Mouse (Mus musculus): ENCODE measurements around the gene Baz1b. TPM values are rescaled to one million over a fixed set of nuclear protein-coding genes. Genes with fewer than 3 reads are reported as not detected.
A peak's percentile ranks its signal among the peaks of the same experiment; 100 is the strongest.

Gene Baz1b
- polyA plus RNA-seq (2011; ENCODE audit: insufficient read depth, insufficient read length, low read depth, missing spikeins), result 84.9 and 86.6 TPM in 2 replicates

GRCm38 (mm10) chr5:135186621-135187348, at the start of gene Baz1b:
Gene Baz1b, plus strand, starts transcription at chr5:135187264.
- Histone ChIP-seq H3K27me3 (ENCODE audit: control insufficient read depth, insufficient read depth, low read length, poor library complexity, severe bottlenecking) (no peaks in the 10 kb centered on the region), H3K4me3 (ENCODE audit: low read depth, low read length) (peak within 1 kb of the TSS; percentile 81), H3K9ac (ENCODE audit: low read depth, poor library complexity, severe bottlenecking) (peak within 1 kb of the TSS; percentile 89), H3K36me3 (ENCODE audit: control insufficient read depth, insufficient read depth, low read length, poor library complexity, severe bottlenecking) (peaks cover 10% of the 10 kb centered on the region), H3K4me1 (ENCODE audit: control insufficient read depth, insufficient read depth, low read length) (peaks cover 2% of the 10 kb centered on the region), H3K27ac (ENCODE audit: insufficient read depth, low read length) (peak within 1 kb of the TSS; percentile 86), H3K9me3 (replicated peaks; ENCODE audit: control insufficient read depth, insufficient read depth, low read length, poor library complexity, severe bottlenecking) (no peaks in the 10 kb centered on the region)
- TF ChIP-seq POLR2A (IDR thresholded peaks at IDR 0.05; ENCODE audit: insufficient read depth, low read length) (no peak), EP300 (IDR thresholded peaks at IDR 0.05; ENCODE audit: insufficient read depth, low read depth, low read length) (peak; percentile 64; the same call in 1 of the 2 replicates)

- H3K36me3 ChIP-seq (ENCODE audit: control insufficient read depth, insufficient read depth, low read length, poor library complexity, severe bottlenecking), result no peaks in the 10 kb centered on the region
- TF ChIP-seq EP300 (IDR thresholded peaks at IDR 0.05; ENCODE audit: insufficient read depth, low read depth, low read length) (no peak), POLR2A (IDR thresholded peaks at IDR 0.05; ENCODE audit: insufficient read depth, low read length) (no peak), CTCF (IDR thresholded peaks at IDR 0.05; ENCODE audit: low read depth, low read length) (no peak)
Measured at GRCm38 (mm10) chr5:135139881-135140280, 47.2 kb upstream of the Baz1b start.

GRCm38 (mm10) chr5:135144469-135144868, 42.6 kb upstream of the Baz1b start:
- TF ChIP-seq CTCF (IDR thresholded peaks at IDR 0.05; ENCODE audit: low read depth, low read length), result no peak
- no peak for TF ChIP-seq EP300 (IDR thresholded peaks at IDR 0.05; ENCODE audit: insufficient read depth, low read depth, low read length)
- Histone ChIP-seq H3K9ac (ENCODE audit: low read depth, poor library complexity, severe bottlenecking) (no peak overlapping the region), H3K27me3 (ENCODE audit: control insufficient read depth, insufficient read depth, low read length, poor library complexity, severe bottlenecking) (no peaks in the 10 kb centered on the region), H3K9me3 (replicated peaks; ENCODE audit: control insufficient read depth, insufficient read depth, low read length, poor library complexity, severe bottlenecking) (no peaks in the 10 kb centered on the region; the same call in 1 of the 2 replicates), H3K27ac (ENCODE audit: insufficient read depth, low read length) (no peak overlapping the region), H3K4me1 (ENCODE audit: control insufficient read depth, insufficient read depth, low read length) (no peaks in the 10 kb centered on the region), H3K4me3 (ENCODE audit: low read depth, low read length) (no peak overlapping the region), H3K36me3 (ENCODE audit: control insufficient read depth, insufficient read depth, low read length, poor library complexity, severe bottlenecking) (no peaks in the 10 kb centered on the region)

More at GRCm38 (mm10) chr5:135139881-135140280, 47.2 kb upstream of the Baz1b start:
- no peak overlapping the region for H3K4me3 ChIP-seq (ENCODE audit: low read depth, low read length)
- H3K27me3 ChIP-seq (ENCODE audit: control insufficient read depth, insufficient read depth, low read length, poor library complexity, severe bottlenecking), result no peaks in the 10 kb centered on the region
- no peaks in the 10 kb centered on the region; the same call in 1 of the 2 replicates for H3K9me3 ChIP-seq (replicated peaks; ENCODE audit: control insufficient read depth, insufficient read depth, low read length, poor library complexity, severe bottlenecking)
- H3K27ac ChIP-seq (ENCODE audit: insufficient read depth, low read length), result no peak overlapping the region
- H3K4me1 ChIP-seq (ENCODE audit: control insufficient read depth, insufficient read depth, low read length), result no peaks in the 10 kb centered on the region
- no peak overlapping the region for H3K9ac ChIP-seq (ENCODE audit: low read depth, poor library complexity, severe bottlenecking)

- Histone ChIP-seq H3K36me3 (ENCODE audit: control insufficient read depth, insufficient read depth, low read length, poor library complexity, severe bottlenecking) (no peaks in the 10 kb centered on the region), H3K27me3 (ENCODE audit: control insufficient read depth, insufficient read depth, low read length, poor library complexity, severe bottlenecking) (no peaks in the 10 kb centered on the region), H3K9me3 (replicated peaks; ENCODE audit: control insufficient read depth, insufficient read depth, low read length, poor library complexity, severe bottlenecking) (no peaks in the 10 kb centered on the region; the same call in 1 of the 2 replicates), H3K4me3 (ENCODE audit: low read depth, low read length) (no peak overlapping the region), H3K9ac (ENCODE audit: low read depth, poor library complexity, severe bottlenecking) (no peak overlapping the region), H3K4me1 (ENCODE audit: control insufficient read depth, insufficient read depth, low read length) (no peaks in the 10 kb centered on the region), H3K27ac (ENCODE audit: insufficient read depth, low read length) (no peak overlapping the region)
- TF ChIP-seq CTCF (IDR thresholded peaks at IDR 0.05; ENCODE audit: low read depth, low read length) (no peak), POLR2A (IDR thresholded peaks at IDR 0.05; ENCODE audit: insufficient read depth, low read length) (no peak), EP300 (IDR thresholded peaks at IDR 0.05; ENCODE audit: insufficient read depth, low read depth, low read length) (no peak)
Measured at GRCm38 (mm10) chr5:135145532-135145931, 41.5 kb upstream of the Baz1b start.

GRCm38 (mm10) chr5:135145955-135146354, 41.1 kb upstream of the Baz1b start:
- Histone ChIP-seq H3K9ac (ENCODE audit: low read depth, poor library complexity, severe bottlenecking) (no peak overlapping the region), H3K4me1 (ENCODE audit: control insufficient read depth, insufficient read depth, low read length) (no peaks in the 10 kb centered on the region), H3K27me3 (ENCODE audit: control insufficient read depth, insufficient read depth, low read length, poor library complexity, severe bottlenecking) (no peaks in the 10 kb centered on the region), H3K36me3 (ENCODE audit: control insufficient read depth, insufficient read depth, low read length, poor library complexity, severe bottlenecking) (no peaks in the 10 kb centered on the region), H3K9me3 (replicated peaks; ENCODE audit: control insufficient read depth, insufficient read depth, low read length, poor library complexity, severe bottlenecking) (no peaks in the 10 kb centered on the region; the same call in 1 of the 2 replicates), H3K27ac (ENCODE audit: insufficient read depth, low read length) (no peak overlapping the region), H3K4me3 (ENCODE audit: low read depth, low read length) (no peak overlapping the region)
- TF ChIP-seq EP300 (IDR thresholded peaks at IDR 0.05; ENCODE audit: insufficient read depth, low read depth, low read length) (no peak), POLR2A (IDR thresholded peaks at IDR 0.05; ENCODE audit: insufficient read depth, low read length) (no peak), CTCF (IDR thresholded peaks at IDR 0.05; ENCODE audit: low read depth, low read length) (no peak)

- TF ChIP-seq POLR2A (IDR thresholded peaks at IDR 0.05; ENCODE audit: insufficient read depth, low read length) (peak; percentile 81), EP300 (IDR thresholded peaks at IDR 0.05; ENCODE audit: insufficient read depth, low read depth, low read length) (no peak)
- H3K9ac ChIP-seq (ENCODE audit: low read depth, poor library complexity, severe bottlenecking), result peak overlapping the region; percentile 60
- H3K4me3 ChIP-seq (ENCODE audit: low read depth, low read length), result peak overlapping the region; percentile 82
- H3K27ac ChIP-seq (ENCODE audit: insufficient read depth, low read length), result no peak overlapping the region
- H3K9me3 ChIP-seq (replicated peaks; ENCODE audit: control insufficient read depth, insufficient read depth, low read length, poor library complexity, severe bottlenecking), result no peaks in the 10 kb centered on the region
- H3K36me3 ChIP-seq (ENCODE audit: control insufficient read depth, insufficient read depth, low read length, poor library complexity, severe bottlenecking), result peaks cover 17% of the 10 kb centered on the region
- no peaks in the 10 kb centered on the region for H3K27me3 ChIP-seq (ENCODE audit: control insufficient read depth, insufficient read depth, low read length, poor library complexity, severe bottlenecking)
- H3K4me1 ChIP-seq (ENCODE audit: control insufficient read depth, insufficient read depth, low read length), result no peaks in the 10 kb centered on the region
Measured at GRCm38 (mm10) chr5:135148715-135149052, 38.4 kb upstream of the Baz1b start.
